Mouse (Mus musculus) left cerebral cortex, postnatal 36 days (tissue): ENCODE measurements around the gene Ntsr1. TPM values are rescaled to one million over a fixed set of nuclear protein-coding genes. Genes with fewer than 3 reads are reported as not detected.

Source experiments
- DNase-seq, 2 experiments: peaks; one replicate each; pipeline ENCODE4 v3.0.0; 2021 to 2022; ENCODE audit warnings: low spot score in 2 of 2, mixed read lengths in 1 of 2
- intact Hi-C: fragments of 180-260 bp; cut with DNase I; formaldehyde crosslinking; loops from one replicate; pipeline ENCODE4 v1.15.1; 2025
- total RNA-seq, 2 experiments: library from RNA; stranded (reverse); gene quantifications; 2 replicates each; pipeline ENCODE4 v1.2.3; 2021

Gene Ntsr1
- total RNA-seq, 2 experiments from 2014 or later, result 6.9 to 7.4 TPM

DNA sequence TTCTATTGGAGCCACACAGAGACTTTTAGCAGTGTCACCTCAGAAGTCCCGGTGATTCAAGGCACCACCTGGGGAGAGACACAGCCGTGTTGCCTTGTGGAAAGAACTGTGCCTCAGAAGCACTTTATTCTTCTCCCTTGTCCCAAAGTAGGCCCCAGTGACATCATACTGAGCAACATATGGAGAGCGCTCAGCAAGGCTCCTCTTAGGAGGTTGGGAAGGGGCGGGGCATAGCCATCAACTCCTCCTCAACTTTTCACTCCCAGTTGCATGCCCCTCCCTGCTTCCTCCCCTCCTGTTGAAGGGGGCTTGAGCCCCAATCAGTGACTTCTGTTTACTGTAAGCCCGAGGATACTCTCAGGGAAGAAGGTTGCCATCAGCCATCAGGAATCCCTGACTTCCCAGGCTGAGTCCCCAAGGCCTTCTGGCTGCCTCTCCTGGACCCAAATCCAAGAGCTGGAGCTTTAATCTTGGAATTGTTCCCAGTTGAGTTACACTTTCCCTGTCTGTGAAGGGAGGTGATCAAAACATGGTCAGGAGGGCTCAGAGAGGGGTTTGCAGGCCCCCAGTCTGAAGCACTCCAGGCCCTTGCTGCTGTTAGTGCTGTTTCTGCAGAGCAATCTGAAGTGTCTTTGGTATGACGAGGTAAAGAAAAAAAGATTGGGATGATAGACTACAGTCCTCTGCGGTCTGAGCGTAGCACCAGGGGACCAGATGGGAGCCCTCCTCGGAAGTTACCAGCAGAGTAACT, 1.6 kb downstream of the Ntsr1 start:
- DNase-seq, result peak in 1 of 2 experiments; percentile 26
- intact Hi-C loops, result no loop called here

- no peak for DNase-seq
Observed at GRCm38 (mm10) chr2:180506281-180506680, 6.5 kb downstream of the Ntsr1 start.

DNA sequence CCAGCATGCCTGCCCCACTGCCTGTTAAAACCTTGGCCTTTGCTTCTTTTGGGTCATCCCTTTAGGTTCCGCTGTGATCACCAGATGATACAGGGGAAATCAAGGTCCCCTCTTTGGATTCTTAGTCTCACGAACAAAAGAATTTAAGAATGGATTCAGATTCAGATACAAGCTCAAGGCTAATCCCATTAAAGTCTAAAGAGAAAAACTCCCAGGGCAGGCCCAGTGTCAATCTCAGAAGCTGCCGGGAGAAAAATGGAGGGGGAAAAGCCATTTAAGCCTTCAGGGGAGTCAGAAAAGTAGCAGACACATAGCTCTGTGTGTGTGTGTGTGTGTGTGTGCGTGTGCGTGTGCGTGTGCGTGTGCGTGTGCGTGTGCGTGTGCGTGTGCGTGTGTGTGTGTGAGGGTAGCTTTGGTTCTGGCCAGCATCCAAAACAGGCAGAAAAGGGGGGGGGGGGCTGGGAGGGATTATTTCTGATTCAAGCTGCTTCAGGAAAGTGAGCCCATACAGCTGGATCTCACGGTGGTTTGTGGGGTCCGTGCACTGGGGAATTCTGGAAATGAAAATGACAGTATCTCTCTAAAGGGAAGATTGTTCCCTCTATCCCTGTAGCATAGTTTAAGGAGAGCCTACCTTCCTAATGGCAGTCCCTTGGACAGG, 8.8 kb downstream of the Ntsr1 start:
- intact Hi-C loops, result no loop called here
- no peak for DNase-seq

More at GRCm38 (mm10) chr2:180506281-180506680, 6.5 kb downstream of the Ntsr1 start:
- intact Hi-C loops, result no loop called here

DNA sequence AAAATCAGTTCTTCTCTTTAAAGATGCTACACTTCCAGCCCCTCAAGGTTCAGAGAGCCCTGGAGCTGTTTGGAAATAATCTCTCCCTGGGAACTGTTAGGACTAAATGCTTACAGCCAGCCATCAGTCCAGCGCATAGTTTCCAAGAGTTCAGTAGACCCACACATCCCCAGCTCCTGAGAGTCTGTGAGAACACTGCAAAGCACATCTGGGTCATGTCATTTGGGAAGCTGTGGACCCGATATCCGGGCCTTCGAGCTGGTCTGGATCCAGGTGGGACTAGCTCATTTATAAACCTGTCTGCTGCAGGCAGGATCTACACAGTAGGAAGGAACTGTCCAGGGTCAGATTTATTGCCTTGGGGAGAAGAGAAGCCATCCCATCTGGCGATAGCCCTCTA, 11.1 kb downstream of the Ntsr1 start:
- intact Hi-C loops, result no loop called here
- no peak for DNase-seq

DNA sequence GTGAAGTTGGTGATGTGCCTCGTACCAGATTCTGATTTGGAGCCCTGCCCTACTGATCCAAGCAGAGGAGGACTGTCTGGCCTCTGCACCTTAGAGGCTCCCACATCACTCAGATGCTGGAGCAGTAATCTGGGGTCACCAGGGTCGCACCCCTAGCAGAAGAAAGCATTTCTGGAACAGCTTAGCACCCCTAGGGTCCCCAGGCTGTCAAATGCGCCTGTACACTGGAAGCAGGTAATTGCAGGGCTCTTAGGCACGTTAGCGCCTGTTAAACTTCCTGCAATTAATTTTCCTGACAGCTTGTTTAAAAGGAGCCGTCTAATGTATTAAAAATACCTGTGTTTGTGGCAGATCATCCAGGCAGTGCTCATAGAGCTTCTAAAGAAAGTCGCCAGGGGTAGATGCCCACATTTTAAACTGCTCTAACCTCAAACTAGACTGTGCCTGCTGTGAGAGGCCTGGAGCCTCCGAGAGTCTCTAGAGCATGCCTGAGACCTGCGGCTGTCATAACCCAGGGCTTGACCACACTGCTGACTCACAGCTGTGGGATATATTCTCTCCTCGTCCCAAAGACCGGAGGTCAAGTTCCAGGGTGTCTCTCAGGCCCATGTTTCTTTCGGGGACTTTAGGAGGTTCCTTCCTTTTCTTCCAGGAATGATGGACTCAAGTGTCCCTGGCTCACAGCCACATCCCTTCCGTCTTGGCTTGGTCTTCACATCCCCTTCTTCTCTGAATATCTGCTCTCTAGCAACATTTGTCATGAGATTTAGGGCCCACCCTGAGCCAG, 12.3 kb downstream of the Ntsr1 start:
- no peak for DNase-seq
- intact Hi-C loops, result no loop called here

DNA sequence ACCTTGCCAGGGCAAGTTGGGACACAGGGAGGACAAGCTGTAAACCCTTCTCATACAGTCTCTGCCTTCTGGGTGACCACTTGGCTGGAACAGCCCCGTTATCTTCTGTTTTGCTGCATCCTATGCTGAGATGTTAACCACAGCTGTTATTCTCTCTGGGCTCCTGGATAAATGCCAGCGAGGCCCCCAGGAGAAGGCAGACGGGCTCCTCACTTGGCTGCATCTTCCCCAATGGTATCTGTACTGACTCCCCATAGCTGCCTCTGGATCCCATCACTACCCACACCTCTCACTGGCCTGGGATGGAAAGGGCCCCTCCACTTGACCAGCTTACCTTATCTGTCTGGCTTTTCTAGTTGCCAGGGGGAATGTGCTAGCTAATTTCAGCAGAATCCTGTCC, 13.2 kb downstream of the Ntsr1 start:
- intact Hi-C loops, result no loop called here
- DNase-seq, result no peak

- DNase-seq, result no peak
- intact Hi-C loops, result no loop called here
Observed at GRCm38 (mm10) chr2:180513835-180514234, 14.1 kb downstream of the Ntsr1 start.

- intact Hi-C loops, result no loop called here
- no peak for DNase-seq
Observed at GRCm38 (mm10) chr2:180521437-180522221, 21.9 kb downstream of the Ntsr1 start.

DNA sequence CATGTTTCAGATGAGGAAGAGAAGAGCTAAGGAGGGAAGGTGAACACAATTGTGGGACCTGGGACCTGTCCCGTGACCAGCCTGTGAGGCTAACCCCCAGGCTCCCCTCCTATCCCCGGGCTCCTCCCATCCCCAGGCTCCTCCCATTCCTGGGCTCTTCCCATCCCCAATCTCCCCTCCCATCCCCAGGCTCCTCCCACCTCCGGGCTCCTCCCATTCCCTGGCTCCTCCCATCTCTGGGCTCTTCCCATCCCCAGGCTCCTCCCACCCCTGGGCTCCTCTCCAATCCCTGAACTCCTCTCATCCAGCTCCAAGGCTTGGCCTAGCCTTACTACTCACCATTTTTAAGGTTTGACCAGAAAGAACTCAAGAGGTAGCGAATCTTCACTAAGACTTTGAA, 23.0 kb downstream of the Ntsr1 start:
- intact Hi-C loops, result no loop called here
- DNase-seq, result no peak

DNA sequence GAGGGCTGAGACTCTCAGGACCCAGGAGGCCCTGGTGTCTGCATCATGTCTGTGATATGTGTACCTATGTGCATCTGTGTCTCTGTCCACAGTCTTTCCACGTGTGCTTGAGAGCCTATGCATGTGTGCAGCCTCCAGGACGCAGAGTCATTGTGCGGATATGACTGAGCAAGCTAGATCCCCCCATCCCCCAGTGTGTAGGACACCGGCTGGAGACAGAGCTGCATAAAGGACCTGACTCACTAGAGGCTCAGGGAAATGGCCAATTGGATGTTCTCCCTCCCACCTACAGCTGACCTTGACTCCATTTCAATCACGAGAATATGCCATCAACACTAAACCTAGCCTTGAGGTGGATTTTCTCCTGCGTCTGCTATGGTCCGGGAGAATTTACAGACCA, 27.7 kb downstream of the Ntsr1 start:
- DNase-seq, result no peak
- intact Hi-C loops, result no loop called here

DNA sequence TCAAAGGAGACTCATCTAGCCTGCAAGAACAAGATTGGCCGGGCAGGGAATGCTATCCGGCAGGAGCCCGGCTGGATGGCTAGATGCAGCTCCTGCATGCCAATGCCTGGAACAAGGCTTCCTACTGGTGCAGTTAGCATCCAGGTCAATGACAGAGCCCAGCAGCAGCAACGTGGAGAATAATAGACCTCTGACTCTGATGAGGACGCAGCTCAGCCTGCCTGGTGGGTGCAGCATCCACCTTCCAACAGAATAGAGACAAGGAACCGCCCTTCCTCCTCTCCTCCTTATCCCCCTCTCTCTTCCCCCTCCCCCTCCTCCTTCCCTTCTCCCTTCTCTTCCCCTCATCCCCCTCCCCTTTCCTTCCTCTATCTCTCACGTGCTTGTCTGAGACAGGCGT, 28.1 kb downstream of the Ntsr1 start:
- DNase-seq, result no peak
- intact Hi-C loops, result no loop called here

DNA sequence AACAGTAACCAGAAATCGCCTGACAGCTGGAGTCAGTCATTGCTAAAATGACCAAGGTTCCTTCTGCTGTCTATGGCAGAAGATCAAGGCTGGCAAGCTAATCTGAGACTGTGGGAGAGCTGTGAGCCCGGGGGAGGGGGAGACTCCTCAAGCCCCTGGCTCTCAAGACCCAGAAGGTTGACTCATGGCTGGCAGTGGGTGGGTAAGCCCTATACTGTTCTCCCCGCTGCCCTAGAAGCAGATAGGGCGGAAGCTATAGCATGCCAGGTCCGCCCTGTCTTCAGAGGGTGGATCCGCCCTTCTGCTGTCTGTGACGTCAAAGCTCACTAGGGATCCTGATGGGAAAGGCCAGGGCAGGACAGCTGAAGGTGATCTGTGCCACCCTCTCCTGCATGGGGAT, 30.4 kb downstream of the Ntsr1 start:
- intact Hi-C loops, result no loop called here
- peak in 1 of 2 experiments; percentile 21 for DNase-seq

- DNase-seq, result no peak
- intact Hi-C loops, result no loop called here
Observed at GRCm38 (mm10) chr2:180530584-180530983, 30.8 kb downstream of the Ntsr1 start.

DNA sequence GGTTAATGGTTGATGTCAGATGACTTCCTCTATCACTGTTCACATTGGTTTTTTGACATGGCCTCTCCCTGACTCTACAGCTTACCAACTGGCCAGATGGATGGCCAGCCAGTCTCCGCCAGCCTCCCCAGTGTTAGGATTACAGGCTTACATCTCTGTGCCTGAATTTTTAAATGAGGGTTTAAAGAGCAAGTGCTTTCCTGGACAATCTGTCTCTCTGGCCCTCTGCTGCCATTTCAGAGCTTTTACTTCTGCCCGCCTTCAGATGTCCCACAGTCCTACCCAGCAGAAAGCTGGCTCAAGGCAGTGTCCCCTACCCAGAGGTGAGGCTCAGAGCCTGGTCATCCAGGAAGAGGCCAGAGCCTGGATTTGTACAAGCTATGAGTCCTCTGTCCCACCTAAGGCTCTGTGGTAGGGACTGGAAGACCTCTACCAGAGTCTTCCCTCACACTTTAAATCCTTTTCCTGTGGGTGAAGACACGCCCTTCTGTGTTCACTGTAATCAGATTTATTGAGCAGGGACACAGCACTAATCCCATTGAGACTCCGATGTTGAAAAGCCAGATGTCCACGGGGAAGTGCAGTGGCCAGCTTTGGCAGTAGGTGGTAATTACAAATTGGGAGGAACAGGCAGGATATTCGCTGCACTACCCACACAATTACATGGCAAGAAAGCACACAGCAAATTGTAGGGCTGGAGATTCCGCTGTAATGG, 32.1 kb downstream of the Ntsr1 start:
- intact Hi-C loops, result no loop called here
- DNase-seq, result no peak

- DNase-seq, result no peak
- intact Hi-C loops, result no loop called here
Observed at GRCm38 (mm10) chr2:180532386-180532995, 32.7 kb downstream of the Ntsr1 start.

- intact Hi-C loops, result no loop called here
Observed at GRCm38 (mm10) chr2:180533237-180533636, 33.5 kb downstream of the Ntsr1 start.

DNA sequence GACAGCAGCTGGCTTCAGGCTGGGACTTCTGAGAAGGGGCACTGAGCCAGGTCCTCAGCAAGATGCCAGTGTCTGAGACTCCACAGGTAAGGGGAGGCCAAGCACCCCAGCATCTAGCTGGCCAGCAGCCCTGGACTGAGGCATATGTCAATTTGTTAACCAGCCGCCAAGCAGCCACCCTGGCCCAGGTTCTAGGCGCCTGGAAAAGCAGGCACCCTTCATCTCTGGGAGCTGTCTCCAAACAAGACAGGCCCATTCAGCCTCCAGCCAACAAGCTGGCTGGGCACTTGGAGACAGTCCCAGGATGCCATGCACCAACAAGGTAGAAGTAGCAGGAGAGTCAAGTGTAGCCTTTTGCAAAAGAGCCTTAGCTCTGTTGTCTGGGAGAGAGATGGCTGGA, 43.9 kb downstream of the Ntsr1 start:
- no peak for DNase-seq
- intact Hi-C loops, result no loop called here

More at GRCm38 (mm10) chr2:180533237-180533636, 33.5 kb downstream of the Ntsr1 start:
- DNase-seq, result no peak

- intact Hi-C loops, result no loop called here
- DNase-seq, result no peak
Observed at GRCm38 (mm10) chr2:180545046-180545445, 45.3 kb downstream of the Ntsr1 start.
